Mouse (Mus musculus) stomach, embryonic 14.5 days (tissue): ENCODE measurements around the gene Brdt. TPM values are rescaled to one million over a fixed set of nuclear protein-coding genes. Genes with fewer than 3 reads are reported as not detected.
A peak's percentile ranks its signal among the peaks of the same experiment; 100 is the strongest.

Source experiments
- ATAC-seq: fragments of 200-750 bp; cut with Nextera tagmentation; 2 replicates; pipeline ENCODE4 v1.8.0; 2017; ENCODE audit warnings: low read depth, moderate TSS enrichment; ENCODE audit not compliant: insufficient number of reproducible peaks, insufficient read depth, low FRiP score
- H3K27ac ChIP-seq: fragments of 300-500 bp; sonication (generic); 2 replicates; pipeline ENCODE4 v1.5.1; 2014; ENCODE audit warnings: mild to moderate bottlenecking, low read length, moderate library complexity, mixed read lengths
- H3K27me3 ChIP-seq: fragments of 300-500 bp; sonication (generic); 2 replicates; pipeline ENCODE4 v1.6.1; 2014; ENCODE audit warnings: low read length, control low read depth, mixed read lengths; ENCODE audit not compliant: control insufficient read depth, insufficient read depth
- H3K36me3 ChIP-seq: fragments of 300-500 bp; sonication (generic); 2 replicates; pipeline ENCODE4 v1.6.1; 2014; ENCODE audit warnings: mild to moderate bottlenecking, control low read depth, low read length, moderate library complexity, mixed read lengths; ENCODE audit not compliant: control insufficient read depth, insufficient read depth
- H3K4me1 ChIP-seq: fragments of 300-500 bp; sonication (generic); 2 replicates; pipeline ENCODE4 v1.6.1; 2014; ENCODE audit warnings: low read length, control low read depth, mixed read lengths; ENCODE audit not compliant: control insufficient read depth, insufficient read depth
- H3K4me2 ChIP-seq: fragments of 300-500 bp; sonication (generic); replicated peaks from 2 replicates; pipeline ENCODE4 v1.6.1; 2014; ENCODE audit warnings: low read depth, low read length, control low read depth
- H3K4me3 ChIP-seq: fragments of 300-500 bp; sonication (generic); 2 replicates; pipeline ENCODE4 v1.5.1; 2014; ENCODE audit warnings: low read depth, low read length, control low read depth
- H3K9ac ChIP-seq: fragments of 300-500 bp; sonication (generic); replicated peaks from 2 replicates; pipeline ENCODE4 v1.6.1; 2014; ENCODE audit warnings: low read depth, mild to moderate bottlenecking, control low read depth, low read length, moderate library complexity, mixed read lengths
- H3K9me3 ChIP-seq: fragments of 300-500 bp; sonication (generic); 2 replicates; pipeline ENCODE4 v1.6.1; 2016; ENCODE audit warnings: low read depth, low read length, control low read depth; ENCODE audit not compliant: control insufficient read depth
- WGBS: fragments of 180-500 bp; shearing (Covaris S2); extraction: QIAGEN DNeasy Blood & Tissue Kit; methylation state at CpG from one replicate; pipeline ENCODE4 v1.1.7; 2014; 5-methylcytosine and 5-hydroxymethylcytosine counted together
- polyA plus RNA-seq: library from polyadenylated mRNA; unstranded; fragments of >200 nt; fragmentation: Nextera tagmentation; extraction: Ambion mirVana; gene quantifications from 2 replicates; pipeline ENCODE4 v1.2.1, GENCODE M21; 2014

The Brdt gene
- polyA plus RNA-seq, 1 experiment from 2014 or later: 2.5 TPM

DNA sequence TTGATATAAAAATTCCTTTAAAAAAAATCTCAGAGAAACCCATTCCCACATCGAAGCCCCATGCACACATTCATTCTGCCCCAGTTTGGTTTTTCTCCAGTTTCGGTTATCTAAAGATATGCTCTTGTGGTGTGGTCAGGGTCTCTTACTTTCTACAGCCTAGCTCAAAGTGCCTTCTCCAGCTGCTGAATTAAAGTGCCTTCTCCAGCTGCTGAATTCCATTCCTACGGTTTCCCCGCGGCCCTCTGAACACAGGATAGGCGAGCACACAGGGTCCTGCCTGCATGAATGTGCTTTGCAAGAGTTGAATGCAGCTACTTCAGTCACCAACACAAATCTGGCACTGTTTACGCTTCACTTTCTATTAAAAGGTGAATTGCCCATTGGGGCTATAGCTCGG, 41.0 kb upstream of the Brdt start:
- ATAC-seq: no peak
- Histone ChIP-seq H3K36me3 (no peaks in the 10 kb centered on the region), H3K27me3 (no peaks in the 10 kb centered on the region), H3K4me3 (peak overlapping the region; percentile 85; the same call in 1 of the 2 replicates), H3K27ac (peak overlapping the region; percentile 94; the same call in 1 of the 2 replicates), H3K9me3 (no peaks in the 10 kb centered on the region), H3K4me1 (peaks cover 9% of the 10 kb centered on the region), H3K4me2 (peak overlapping the region; percentile 64), H3K9ac (no peak overlapping the region)
- WGBS: 29% methylated on average over 8 of the region's 8 CpGs

DNA sequence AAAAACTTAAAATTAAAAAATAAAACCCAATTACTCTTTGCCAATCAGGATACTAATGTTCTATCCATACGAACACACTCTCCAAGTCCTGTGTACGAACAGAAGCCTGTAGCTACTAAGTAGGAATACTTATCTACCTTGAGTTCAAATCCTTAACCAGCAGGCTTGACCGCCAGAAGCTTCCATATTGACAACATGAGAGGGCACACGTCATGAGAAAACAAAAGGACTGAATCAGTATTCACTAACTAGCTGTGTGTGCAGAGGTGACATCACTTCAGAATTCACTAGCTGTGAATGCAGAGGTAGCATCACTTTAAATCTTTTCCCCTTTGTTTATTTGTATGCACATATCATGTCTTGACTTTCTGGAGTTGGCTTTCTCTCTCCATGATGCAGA, 36.9 kb upstream of the Brdt start:
- 89% methylated on average over 4 of the region's 4 CpGs for WGBS
- Histone ChIP-seq H3K4me3 (no peak overlapping the region), H3K36me3 (no peaks in the 10 kb centered on the region), H3K9me3 (no peaks in the 10 kb centered on the region), H3K27me3 (no peaks in the 10 kb centered on the region), H3K4me2 (no peak overlapping the region), H3K27ac (no peak overlapping the region), H3K4me1 (peaks cover 14% of the 10 kb centered on the region), H3K9ac (no peak overlapping the region)
- no peak for ATAC-seq

DNA sequence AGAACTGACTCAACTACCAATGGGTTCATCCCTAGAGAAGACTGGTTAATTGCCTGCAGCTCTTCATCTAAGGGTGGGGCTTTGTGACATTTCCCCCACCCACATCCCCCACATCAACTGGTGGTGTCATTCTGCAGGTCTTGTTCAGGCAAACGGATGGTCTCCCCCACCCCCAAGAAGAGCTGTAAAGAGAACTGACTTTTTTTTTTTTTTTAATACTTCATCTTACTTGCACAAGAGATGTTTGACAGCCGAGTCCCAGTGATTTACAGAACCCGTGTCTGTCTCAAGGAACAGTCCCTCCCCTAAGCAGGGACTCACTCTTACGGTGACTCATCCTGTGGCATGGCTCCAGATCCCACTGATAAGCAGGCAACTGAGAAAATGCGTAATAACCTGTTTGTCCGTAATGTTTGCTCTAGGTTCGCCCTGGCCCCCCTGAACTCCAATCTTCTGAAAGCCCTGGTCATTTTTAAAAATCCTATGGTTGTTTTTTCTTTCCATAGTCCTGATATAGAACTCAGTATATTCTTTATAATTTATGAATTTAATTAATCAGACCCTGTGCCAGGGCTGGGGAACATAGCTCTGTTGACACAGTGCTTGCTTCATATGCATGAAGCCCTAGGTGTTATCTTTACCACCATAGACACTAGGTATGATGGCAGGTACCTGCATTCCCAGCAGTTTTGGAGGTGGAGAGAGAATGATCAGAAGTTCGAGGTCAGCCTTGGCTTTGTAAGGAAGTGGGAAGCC, 35.7 kb upstream of the Brdt start:
- Histone ChIP-seq H3K9me3 (no peaks in the 10 kb centered on the region), H3K4me2 (no peak overlapping the region), H3K4me3 (no peak overlapping the region), H3K27ac (peak overlapping the region; percentile 52; the same call in 1 of the 2 replicates), H3K9ac (no peak overlapping the region), H3K4me1 (peaks cover 10% of the 10 kb centered on the region; the same call in 1 of the 2 replicates), H3K27me3 (no peaks in the 10 kb centered on the region), H3K36me3 (no peaks in the 10 kb centered on the region)
- WGBS: 34% methylated on average over 8 of the region's 8 CpGs
- no peak for ATAC-seq

DNA sequence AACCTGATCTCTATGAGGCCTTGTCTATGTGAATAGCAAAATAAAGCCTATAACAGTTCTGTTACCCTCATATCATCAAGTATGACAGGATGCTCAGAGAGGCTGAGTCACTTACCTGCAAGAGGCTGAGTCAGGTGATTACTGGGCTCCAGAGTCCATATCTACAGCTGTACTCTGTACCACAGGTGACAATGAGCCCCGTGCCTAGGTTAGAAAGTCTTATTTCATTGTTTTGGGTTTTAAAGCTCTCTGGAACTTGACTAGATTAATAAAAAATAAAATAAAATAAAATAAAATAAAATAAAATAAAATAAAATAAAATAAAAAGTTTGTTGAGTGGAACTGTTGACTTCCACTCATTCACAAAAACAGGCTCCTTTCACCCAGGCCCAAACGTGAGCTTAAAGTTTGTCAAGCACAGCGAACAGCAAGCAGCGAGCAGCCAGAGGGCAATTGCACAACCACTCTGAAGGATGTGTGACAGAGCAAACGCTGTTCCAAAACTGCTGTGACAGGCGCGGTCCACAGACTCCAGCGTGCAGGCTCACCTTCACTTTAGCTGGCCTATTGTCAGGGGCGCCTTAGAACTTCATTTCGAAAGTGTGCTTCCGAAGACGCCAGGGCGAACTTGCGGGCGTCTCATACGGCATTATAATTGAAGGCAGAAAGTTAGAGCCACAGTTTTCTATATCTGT, 35.0 kb upstream of the Brdt start:
- Histone ChIP-seq H3K4me2 (peak overlapping the region; percentile 16; the same call in 1 of the 2 replicates), H3K9me3 (no peaks in the 10 kb centered on the region), H3K4me3 (no peak overlapping the region), H3K4me1 (peaks cover 9% of the 10 kb centered on the region; the same call in 1 of the 2 replicates), H3K9ac (no peak overlapping the region), H3K36me3 (no peaks in the 10 kb centered on the region), H3K27me3 (no peaks in the 10 kb centered on the region), H3K27ac (peak overlapping the region; percentile 81)
- ATAC-seq: no peak
- WGBS: 69% methylated on average over 16 of the region's 16 CpGs

DNA sequence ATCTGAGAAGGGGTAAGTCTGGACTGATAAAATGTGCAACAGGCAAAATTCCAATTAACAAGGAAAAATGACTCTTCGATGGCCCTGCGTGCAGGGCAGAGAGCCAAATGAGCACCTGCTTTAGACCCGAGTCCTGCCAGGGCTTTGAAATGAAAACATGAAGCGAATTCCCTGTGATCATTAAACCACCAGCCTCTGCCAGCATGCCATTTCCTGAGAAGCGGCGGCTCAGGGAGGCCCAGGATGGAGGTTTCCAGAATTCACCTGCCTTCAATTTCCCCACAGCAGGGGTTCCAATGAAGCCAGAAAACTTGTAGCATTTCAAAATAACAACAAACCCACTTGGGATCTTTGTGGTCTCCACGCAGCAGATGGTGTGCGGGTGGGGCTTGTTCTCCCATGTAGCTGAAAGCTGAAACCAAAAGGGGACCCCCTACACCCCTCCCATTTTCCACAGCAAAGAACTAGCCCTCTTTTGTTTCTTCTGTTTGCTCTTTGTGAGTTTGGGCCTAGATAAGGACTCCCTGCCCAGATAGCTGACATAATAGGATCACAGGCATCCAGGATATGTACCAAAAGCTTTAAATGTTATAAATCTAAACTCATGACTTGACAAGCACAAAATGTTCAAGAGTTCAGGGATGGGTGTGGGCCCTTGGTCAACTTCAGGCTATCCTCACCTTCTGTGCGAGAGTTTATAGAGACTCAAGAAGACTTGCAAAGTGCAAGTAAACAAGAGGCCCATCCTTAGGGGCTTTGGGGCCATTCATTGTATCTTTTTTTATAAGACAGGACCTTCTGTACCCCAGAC, 34.2 kb upstream of the Brdt start:
- no peaks in the 10 kb centered on the region for H3K27me3 ChIP-seq
- no peaks in the 10 kb centered on the region for H3K9me3 ChIP-seq
- peak; percentile 68 for ATAC-seq
- WGBS: 38% methylated on average over 9 of the region's 9 CpGs
- no peak overlapping the region for H3K9ac ChIP-seq
- peaks cover 9% of the 10 kb centered on the region; the same call in 1 of the 2 replicates for H3K4me1 ChIP-seq
- peak overlapping the region; percentile 16; the same call in 1 of the 2 replicates for H3K4me2 ChIP-seq
- no peaks in the 10 kb centered on the region for H3K36me3 ChIP-seq
- H3K4me3 ChIP-seq: no peak overlapping the region
- H3K27ac ChIP-seq: peak overlapping the region; percentile 81

DNA sequence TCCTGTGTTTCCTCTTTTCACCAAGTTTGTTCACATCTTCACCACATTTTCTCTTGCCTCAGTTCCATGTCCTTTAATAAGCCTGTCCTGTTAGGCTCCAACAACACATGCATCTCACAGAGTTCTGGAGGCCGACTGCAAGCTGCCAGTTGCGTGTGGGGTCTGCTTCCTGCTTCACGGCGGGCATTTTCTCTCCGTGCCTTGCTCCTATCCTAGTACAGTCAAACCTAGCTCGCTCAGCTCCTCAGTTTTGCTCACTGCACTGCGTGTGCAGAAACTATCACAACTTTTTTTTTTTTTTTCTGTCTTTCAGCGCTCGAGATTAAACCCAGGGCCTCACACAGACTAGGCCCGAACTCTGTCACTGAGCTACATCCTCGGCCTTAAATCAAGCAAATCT, 32.1 kb upstream of the Brdt start:
- H3K27ac ChIP-seq: no peak overlapping the region
- no peak for ATAC-seq
- no peak overlapping the region for H3K9ac ChIP-seq
- H3K27me3 ChIP-seq: no peaks in the 10 kb centered on the region
- peaks cover 9% of the 10 kb centered on the region; the same call in 1 of the 2 replicates for H3K4me1 ChIP-seq
- H3K36me3 ChIP-seq: no peaks in the 10 kb centered on the region
- no peak overlapping the region for H3K4me3 ChIP-seq
- no peak overlapping the region for H3K4me2 ChIP-seq
- H3K9me3 ChIP-seq: no peaks in the 10 kb centered on the region
- 68% methylated on average over 11 of the region's 11 CpGs for WGBS

DNA sequence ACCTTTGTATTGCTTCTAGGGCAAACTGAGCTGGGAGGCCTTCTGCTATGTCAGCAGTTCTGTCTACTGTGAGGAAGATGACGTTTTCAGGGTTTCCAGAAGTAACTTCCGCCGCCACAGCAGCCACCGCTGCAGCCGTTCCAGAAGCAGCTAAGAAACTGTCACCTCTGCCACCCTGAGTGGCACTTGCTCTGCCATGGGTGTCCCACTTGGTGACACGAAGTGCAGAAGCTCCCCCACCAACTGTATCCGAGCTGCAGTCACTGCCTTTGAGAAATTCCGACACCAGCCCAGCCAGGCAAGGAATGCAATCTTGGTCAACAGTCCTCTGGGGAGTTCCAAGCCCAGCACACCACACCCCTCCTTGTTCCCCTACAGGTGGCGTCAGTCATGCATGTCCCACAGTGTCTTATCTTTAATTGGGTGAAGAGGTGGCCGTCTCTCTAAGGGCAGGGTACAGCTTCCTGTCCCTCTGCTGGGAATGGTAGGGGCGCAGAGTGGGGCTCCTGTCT, 27.6 kb upstream of the Brdt start:
- H3K4me1 ChIP-seq: 0 out of 2 replicates have a peak, but pooled peaks cover 2% of the 10 kb centered on the region
- H3K36me3 ChIP-seq: no peaks in the 10 kb centered on the region
- H3K4me2 ChIP-seq: no peak overlapping the region; the same call in 1 of the 2 replicates
- no peaks in the 10 kb centered on the region for H3K27me3 ChIP-seq
- no peaks in the 10 kb centered on the region for H3K9me3 ChIP-seq
- H3K27ac ChIP-seq: no peak overlapping the region; the same call in 1 of the 2 replicates
- H3K4me3 ChIP-seq: no peak overlapping the region
- ATAC-seq: 0 out of 2 replicates have a peak, but pooled peaks have one; percentile 58
- 36% methylated on average over 11 of the region's 11 CpGs for WGBS
- H3K9ac ChIP-seq: no peak overlapping the region
